Mouse (Mus musculus) kidney, adult 9 months (tissue): Measurements from ENCODE around the gene Rfc2.
"Not testable (repeated sequence)": the region's sequence is repeated elsewhere in the genome, so short reads cannot be mapped to it uniquely, and the experiment has no call there.

Experiments
- DNase-seq: peaks from one replicate; pipeline ENCODE4 v3.0.0; 2022

The Rfc2 gene

GRCm38 (mm10) chr5:134611810-134612521 is 30.8 kb downstream of the Rfc2 start:
- DNase-seq = no peak

- no peak for DNase-seq
These were observed 32.6 kb downstream of the Rfc2 start for GRCm38 (mm10) chr5:134613727-134614126.

DNA sequence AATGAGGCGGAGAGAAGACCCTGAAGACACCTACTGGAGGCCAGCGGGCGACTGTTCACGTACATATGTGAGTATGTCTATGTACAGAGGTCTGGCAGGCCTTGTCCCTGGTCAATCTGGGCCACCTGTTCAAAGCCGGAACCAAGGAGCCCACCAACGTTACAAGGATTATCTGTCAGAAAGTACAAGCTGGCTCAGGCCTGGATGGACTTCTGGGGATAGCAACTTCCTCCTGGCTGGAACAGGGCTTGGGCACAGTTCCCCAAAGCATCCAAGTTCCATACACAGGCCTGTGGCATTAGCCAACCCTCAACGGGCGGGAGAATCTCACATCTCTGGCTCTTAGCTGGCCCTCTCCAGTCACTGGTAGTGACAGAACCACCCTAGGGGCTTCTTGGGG is 33.1 kb downstream of the Rfc2 start:
- no peak for DNase-seq

DNA sequence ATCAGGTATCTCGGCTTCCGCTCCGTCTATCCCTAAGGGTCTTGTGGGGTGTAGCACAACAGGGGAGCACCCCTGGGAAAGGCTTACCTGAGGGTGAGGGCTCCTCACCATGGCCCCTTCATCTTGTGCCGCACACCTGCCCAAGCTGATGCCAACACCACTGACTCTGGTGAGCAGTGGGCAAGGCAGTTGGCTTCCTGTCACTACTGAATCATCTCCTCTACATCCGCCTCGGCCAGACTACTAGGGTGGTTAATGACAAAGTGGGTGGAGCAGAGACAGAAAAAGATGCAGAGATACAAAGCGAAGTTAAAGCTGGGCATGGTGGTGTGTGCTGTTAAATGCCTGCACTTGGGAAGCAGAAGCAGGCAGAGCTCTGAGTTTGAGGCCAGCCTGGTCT is 33.6 kb downstream of the Rfc2 start, which contains the start of gene Lat2:
TSS of gene Lat2 (minus strand) at position 224 of the 400 bp plus-strand sequence.
- no peak for DNase-seq

- no peak for DNase-seq
These were observed 34.2 kb downstream of the Rfc2 start for GRCm38 (mm10) chr5:134615380-134615779.

- no peak for DNase-seq
These were observed 34.6 kb downstream of the Rfc2 start for GRCm38 (mm10) chr5:134615780-134616179.

GRCm38 (mm10) chr5:134617071-134617470 is 35.9 kb downstream of the Rfc2 start:
- peak; percentile 78 for DNase-seq

DNA sequence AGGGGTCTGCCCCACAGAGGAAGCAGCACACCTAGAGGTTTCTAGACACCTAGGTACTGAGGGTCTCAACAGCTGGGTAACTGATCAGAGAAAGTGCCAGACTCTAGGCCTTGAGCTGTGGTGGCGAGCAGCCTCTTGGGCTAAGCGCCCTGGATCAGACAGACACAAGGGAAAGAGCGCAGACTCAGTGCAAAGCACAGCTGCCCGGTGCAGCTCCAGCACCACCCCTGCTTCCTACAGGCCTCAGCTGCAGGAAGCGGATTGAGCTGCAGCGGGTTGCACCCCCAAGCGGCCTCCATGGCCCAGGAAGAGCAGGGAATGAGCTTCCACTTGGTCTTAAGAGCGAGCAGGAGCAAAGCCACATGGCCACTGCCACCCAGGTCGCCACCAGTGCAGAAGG is 39.3 kb downstream of the Rfc2 start:
- no peak for DNase-seq

- DNase-seq = no peak
These were observed 40.0 kb downstream of the Rfc2 start for GRCm38 (mm10) chr5:134621099-134621640.

GRCm38 (mm10) chr5:134622069-134622468 is 40.9 kb downstream of the Rfc2 start:
- DNase-seq = no peak

DNA sequence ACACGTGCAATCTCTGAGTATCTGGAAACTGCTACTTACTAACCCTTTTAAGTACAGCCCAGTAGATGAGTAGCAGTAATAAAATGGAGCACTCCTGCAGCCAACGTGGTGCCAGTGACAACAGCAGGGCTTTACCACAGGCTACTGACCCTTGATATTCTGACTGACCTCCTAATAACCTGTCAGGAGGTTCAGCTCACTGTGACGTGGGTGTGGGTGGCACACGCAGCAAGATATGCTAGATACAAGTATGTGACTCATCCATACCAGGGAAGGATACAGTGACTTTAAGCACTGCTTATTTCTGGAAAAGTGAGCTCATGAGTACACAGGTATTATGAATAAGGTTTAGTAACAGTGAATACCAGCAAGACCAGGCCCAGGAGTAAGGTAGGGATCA is 48.3 kb downstream of the Rfc2 start:
- DNase-seq = no peak

- no peak for DNase-seq
These were observed 49.7 kb downstream of the Rfc2 start for GRCm38 (mm10) chr5:134630835-134631234.

GRCm38 (mm10) chr5:134632841-134633240 is 51.7 kb downstream of the Rfc2 start:
- no peak for DNase-seq

- DNase-seq = no peak
These were observed 56.7 kb downstream of the Rfc2 start for GRCm38 (mm10) chr5:134637820-134638367.

- DNase-seq = peak; percentile 22
These were observed 57.5 kb downstream of the Rfc2 start for GRCm38 (mm10) chr5:134638461-134639268.

DNA sequence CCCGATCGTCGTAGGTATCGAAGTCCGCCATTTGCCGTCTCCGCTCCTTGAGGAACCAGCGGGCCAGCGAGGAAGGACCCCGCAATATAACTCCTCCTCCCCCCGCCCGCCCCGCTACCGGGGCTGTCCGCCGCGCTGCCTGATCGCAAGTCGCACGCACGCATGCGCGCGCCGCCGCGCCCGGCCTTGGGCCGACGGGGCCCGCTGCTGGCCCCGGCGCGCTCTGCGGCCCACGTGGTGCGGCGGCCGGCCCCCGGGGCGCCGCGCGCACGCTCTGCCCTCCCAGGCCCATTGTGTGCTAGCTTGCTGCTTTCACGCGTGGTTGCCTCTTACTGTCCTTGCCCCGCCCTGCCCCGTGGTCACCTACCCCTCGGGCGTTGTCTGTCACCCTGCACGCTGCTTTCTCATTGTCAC is 58.1 kb downstream of the Rfc2 start, which contains the start of gene Eif4h:
TSS of gene Eif4h (minus strand) at position 222 of the 414 bp plus-strand sequence.
- peak; percentile 98 for DNase-seq

- no peak for DNase-seq
These were observed 59.2 kb downstream of the Rfc2 start for GRCm38 (mm10) chr5:134640371-134640770.

GRCm38 (mm10) chr5:134644121-134644520 is 63.0 kb downstream of the Rfc2 start:
- DNase-seq = no peak

- peak; percentile 39 for DNase-seq
These were observed 63.5 kb downstream of the Rfc2 start for GRCm38 (mm10) chr5:134644643-134645118.

DNA sequence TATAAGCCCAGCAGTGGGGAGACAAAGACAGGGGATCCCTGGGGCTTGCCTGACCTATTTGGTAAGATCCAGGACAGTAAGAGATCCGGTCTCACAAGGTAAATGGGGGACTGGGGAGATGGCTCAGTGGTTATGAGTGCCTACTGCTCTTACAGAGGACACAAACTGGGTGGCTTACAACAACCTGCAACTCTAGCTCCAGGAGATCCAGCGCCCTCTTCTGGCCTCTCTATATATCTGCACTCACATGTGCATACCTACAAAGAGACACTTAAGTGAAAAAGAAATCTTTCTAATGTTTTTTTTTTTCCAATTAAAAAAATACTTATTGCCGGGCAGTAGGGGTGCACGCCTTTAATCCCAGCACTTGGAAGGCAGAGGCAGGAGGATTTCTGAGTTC is 65.3 kb downstream of the Rfc2 start:
- no peak for DNase-seq

DNA sequence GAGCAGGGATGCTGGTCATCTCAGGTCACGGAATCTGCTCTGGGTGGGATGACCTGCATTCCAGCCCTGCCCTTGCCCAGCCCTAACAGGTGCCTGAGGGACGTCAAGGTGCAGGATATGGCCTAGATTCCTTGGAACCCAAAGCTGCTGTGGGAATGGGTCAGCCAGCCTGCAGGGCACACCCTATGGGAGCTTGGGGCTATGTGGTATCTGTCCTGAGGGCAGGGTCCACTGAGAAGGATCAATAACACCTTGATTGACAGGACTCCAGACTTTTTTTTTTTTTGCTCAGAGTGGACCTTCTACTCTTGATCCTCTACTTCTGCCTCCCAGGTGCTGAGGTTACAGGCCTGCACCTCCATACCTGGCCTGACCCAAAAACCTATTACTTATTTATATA is 66.2 kb downstream of the Rfc2 start:
- no peak for DNase-seq

DNA sequence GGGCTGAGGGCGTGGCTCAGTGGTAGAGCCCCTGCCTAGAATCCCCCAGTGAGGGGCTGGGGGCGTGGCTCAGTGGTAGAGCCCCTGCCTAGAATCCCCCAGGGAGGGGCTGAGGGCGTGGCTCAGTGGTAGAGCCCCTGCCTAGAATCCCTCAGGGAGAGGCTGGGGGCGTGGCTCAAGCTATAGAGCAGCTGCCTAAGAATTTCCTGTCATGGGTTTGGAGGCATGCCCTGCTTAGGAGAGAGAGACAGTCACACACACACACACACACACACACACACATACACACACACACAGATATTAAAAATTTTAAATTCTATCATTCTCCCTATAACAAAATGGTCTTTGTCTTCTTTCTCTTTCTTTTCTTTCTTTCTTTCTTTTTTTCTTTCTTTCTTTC is 67.8 kb downstream of the Rfc2 start:
- DNase-seq = not testable (repeated sequence)

- peak; percentile 71 for DNase-seq
These were observed 69.8 kb downstream of the Rfc2 start for GRCm38 (mm10) chr5:134650926-134651325.
